In genomic region chr2:155276621-155277175, GRCm38 (mm10) we compare ENCODE assay signal across 8 mouse cellular contexts. TPM values are rescaled to one million over a fixed set of nuclear protein-coding genes. Genes with fewer than 3 reads are reported as not detected.
DNase-seq lines count a peak whose midpoint lies in the region; ATAC-seq lines count a peak whose summit lies in the region.

No protein-coding gene starts in this region.

- H3K36me3 ChIP-seq in hindbrain, embryonic 16.5 days (ENCODE audit: control insufficient read depth, insufficient read depth, low read length), result no peaks in the 10 kb centered on the region; the same call in 1 of the 2 replicates
- peaks cover 30% of the 10 kb centered on the region for H3K36me3 ChIP-seq in limb, embryonic 13.5 days
- peaks cover 18% of the 10 kb centered on the region for H3K36me3 ChIP-seq in midbrain, embryonic 13.5 days
- H3K36me3 ChIP-seq in stomach, embryonic 14.5 days (ENCODE audit: control insufficient read depth, insufficient read depth, low read length), result peaks cover 8% of the 10 kb centered on the region; the same call in 1 of the 2 replicates

- H3K9me3 ChIP-seq in hindbrain, embryonic 16.5 days (ENCODE audit: control insufficient read depth, low read length), result no peaks in the 10 kb centered on the region
- H3K9me3 ChIP-seq in limb, embryonic 13.5 days, result no peaks in the 10 kb centered on the region
- H3K9me3 ChIP-seq in midbrain, embryonic 13.5 days, result no peaks in the 10 kb centered on the region
- no peaks in the 10 kb centered on the region for H3K9me3 ChIP-seq in stomach, embryonic 14.5 days (ENCODE audit: control insufficient read depth, low read depth, low read length)

- peak overlapping the region; percentile 99 for H3K9ac ChIP-seq in hindbrain, embryonic 16.5 days (ENCODE audit: low read depth, low read length)
- peak overlapping the region; percentile 92 for H3K9ac ChIP-seq in limb, embryonic 13.5 days
- peak overlapping the region; percentile 93 for H3K9ac ChIP-seq in midbrain, embryonic 13.5 days (replicated peaks)
- peak overlapping the region; percentile 71 for H3K9ac ChIP-seq in stomach, embryonic 14.5 days (replicated peaks; ENCODE audit: low read depth, low read length)

- H3K4me2 ChIP-seq in hindbrain, embryonic 16.5 days (ENCODE audit: low read length), result peak overlapping the region; percentile 78
- peak overlapping the region; percentile 65 for H3K4me2 ChIP-seq in limb, embryonic 13.5 days (replicated peaks)
- peak overlapping the region; percentile 80 for H3K4me2 ChIP-seq in midbrain, embryonic 13.5 days (replicated peaks)
- peak overlapping the region; percentile 65 for H3K4me2 ChIP-seq in stomach, embryonic 14.5 days (replicated peaks; ENCODE audit: low read depth, low read length)

- peak overlapping the region; percentile 97 for H3K4me3 ChIP-seq in hindbrain, embryonic 16.5 days (ENCODE audit: low read length)
- H3K4me3 ChIP-seq in limb, embryonic 13.5 days, result peak overlapping the region; percentile 94
- H3K4me3 ChIP-seq in midbrain, embryonic 13.5 days (replicated peaks), result peak overlapping the region; percentile 90
- H3K4me3 ChIP-seq in stomach, embryonic 14.5 days (ENCODE audit: low read depth, low read length), result peak overlapping the region; percentile 75

- H3K27me3 ChIP-seq in hindbrain, embryonic 16.5 days (replicated peaks; ENCODE audit: control insufficient read depth, insufficient read depth, low read length), result no peaks in the 10 kb centered on the region
- no peaks in the 10 kb centered on the region for H3K27me3 ChIP-seq in limb, embryonic 13.5 days
- no peaks in the 10 kb centered on the region for H3K27me3 ChIP-seq in midbrain, embryonic 13.5 days
- no peaks in the 10 kb centered on the region for H3K27me3 ChIP-seq in stomach, embryonic 14.5 days (ENCODE audit: control insufficient read depth, insufficient read depth, low read length)

- H3K27ac ChIP-seq in hindbrain, embryonic 16.5 days (ENCODE audit: low read depth, low read length), result peak overlapping the region; percentile 92
- peak overlapping the region; percentile 88 for H3K27ac ChIP-seq in limb, embryonic 13.5 days
- H3K27ac ChIP-seq in midbrain, embryonic 13.5 days, result peak overlapping the region; percentile 80
- peak overlapping the region; percentile 69 for H3K27ac ChIP-seq in stomach, embryonic 14.5 days (ENCODE audit: low read length)

- H3K4me1 ChIP-seq in hindbrain, embryonic 16.5 days (ENCODE audit: control insufficient read depth, insufficient read depth, low read depth, low read length), result peaks cover 11% of the 10 kb centered on the region
- peaks cover 16% of the 10 kb centered on the region for H3K4me1 ChIP-seq in limb, embryonic 13.5 days
- peaks cover 11% of the 10 kb centered on the region for H3K4me1 ChIP-seq in midbrain, embryonic 13.5 days (replicated peaks)
- peaks cover 9% of the 10 kb centered on the region for H3K4me1 ChIP-seq in stomach, embryonic 14.5 days (ENCODE audit: control insufficient read depth, insufficient read depth, low read length)

- DNase-seq in left cerebral cortex, adult 18-20 months (ENCODE audit: low spot score in 2 of 2), result peak; percentile 34 to 54
- DNase-seq in left cerebral cortex, adult 11 months (ENCODE audit: low spot score), result no peak
- DNase-seq in cerebellum, adult 9-10 months, result peak; percentile 77
- DNase-seq in forelimb bud, embryonic 11.5 days (ENCODE audit: low read depth, low spot score), result peak; percentile 40

- 1% methylated on average over 26 of the region's 49 CpGs for WGBS in hindbrain, embryonic 16.5 days
- under 1% methylated on average over 48 of the region's 49 CpGs for WGBS in limb, embryonic 13.5 days
- WGBS in midbrain, embryonic 13.5 days, result under 1% methylated on average over 32 of the region's 49 CpGs
- under 1% methylated on average over 33 of the region's 49 CpGs for WGBS in stomach, embryonic 14.5 days

- ATAC-seq in hindbrain, embryonic 16.5 days, result peak; percentile 65; the same call in 1 of the 2 replicates
- ATAC-seq in limb, embryonic 13.5 days (ENCODE audit: low FRiP score, low read depth), result peak; percentile 85
- ATAC-seq in midbrain, embryonic 13.5 days, result peak; percentile 78
- ATAC-seq in stomach, embryonic 14.5 days (ENCODE audit: insufficient number of reproducible peaks, insufficient read depth, low FRiP score, low read depth), result peak; percentile 91

RNA-seq across cellular contexts. Expression of gene Map1lc3a, which starts 0.6 kb away (rescaled TPM):
- 100 to 1,000 TPM; 320 to 326 TPM for total RNA-seq in left cerebral cortex, adult 18-20 months (2021)
- 693 and 772 TPM in 2 replicates for polyA plus RNA-seq in hindbrain, embryonic 16.5 days (2015; fragmentation: Nextera tagmentation; extraction: Ambion mirVana)
- polyA plus RNA-seq in limb, embryonic 13.5 days (2015; fragmentation: Nextera tagmentation; extraction: Ambion mirVana), result 213 and 216 TPM in 2 replicates
- 314 and 332 TPM in 2 replicates for polyA plus RNA-seq in midbrain, embryonic 13.5 days (2015; fragmentation: Nextera tagmentation; extraction: Ambion mirVana)
- 211 and 225 TPM in 2 replicates for polyA plus RNA-seq in stomach, embryonic 14.5 days (2014; fragmentation: Nextera tagmentation; extraction: Ambion mirVana)

RNA-seq across cellular contexts. Expression of gene Dynlrb1, which starts 40.4 kb away (rescaled TPM):
- total RNA-seq in left cerebral cortex, adult 18-20 months (2021), result 100 to 1,000 TPM; 293 to 300 TPM
- polyA plus RNA-seq in hindbrain, embryonic 16.5 days (2015; fragmentation: Nextera tagmentation; extraction: Ambion mirVana), result 746 and 788 TPM in 2 replicates
- 484 and 488 TPM in 2 replicates for polyA plus RNA-seq in limb, embryonic 13.5 days (2015; fragmentation: Nextera tagmentation; extraction: Ambion mirVana)
- polyA plus RNA-seq in midbrain, embryonic 13.5 days (2015; fragmentation: Nextera tagmentation; extraction: Ambion mirVana), result 621 and 667 TPM in 2 replicates
- 417 and 449 TPM in 2 replicates for polyA plus RNA-seq in stomach, embryonic 14.5 days (2014; fragmentation: Nextera tagmentation; extraction: Ambion mirVana)
